Mouse (Mus musculus) adrenal gland, postnatal 10 days (tissue): Measurements from ENCODE around the gene Gm49366. TPM values are rescaled to one million over a fixed set of nuclear protein-coding genes. Genes with fewer than 3 reads are reported as not detected.
"Not testable (repeated sequence)": the region's sequence is repeated elsewhere in the genome, so short reads cannot be mapped to it uniquely, and the experiment has no call there.

ENCODE experiments used
- DNase-seq: peaks from one replicate; pipeline ENCODE4 v3.0.0; 2021; ENCODE audit warnings: mixed read lengths
- long read RNA-seq, 2 experiments: library from polyadenylated mRNA; stranded (forward); transcript quantifications; one replicate each; pipeline ENCODE4 v2.0.0; 2021
- total RNA-seq, 2 experiments: library from RNA; stranded (reverse); gene quantifications; 2 replicates each; pipeline ENCODE4 v1.2.3; 2021

Gene Gm49366
- total RNA-seq, result not detected
- long read RNA-seq, experiment 1, partial matches to known transcripts, result 0 of 1 reads
- long read RNA-seq, experiment 1, other reads (novel, unspliced or antisense), result 1 of 1 reads
- long read RNA-seq, experiment 2, result 0 reads

GRCm38 (mm10) chr12:84038691-84039111 is at the start of gene Gm49366:
TSS of gene Gm49366 (plus strand) at chr12:84038935.
- DNase-seq, result peak; percentile 53

GRCm38 (mm10) chr12:83989378-83989777 is 49.4 kb upstream of the Gm49366 start:
- no peak for DNase-seq

DNA sequence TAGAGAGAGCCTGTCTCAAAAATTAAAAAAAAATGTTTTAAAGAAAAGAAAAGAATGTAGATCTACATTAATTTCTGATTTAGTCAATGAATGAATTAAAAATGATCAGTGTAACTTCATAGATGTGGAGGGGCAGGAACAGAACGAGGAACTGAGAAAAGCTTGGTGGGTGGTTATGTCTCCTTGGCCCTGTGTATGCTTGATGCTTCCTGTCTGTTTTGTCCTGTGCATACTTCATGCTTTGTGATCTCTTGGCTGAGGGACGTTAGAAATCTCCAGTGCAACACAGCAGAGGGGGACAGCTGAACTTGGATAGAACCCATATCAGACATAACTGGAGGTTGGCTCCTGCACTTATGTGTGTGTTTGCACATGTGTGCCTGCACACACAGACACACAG is 41.5 kb upstream of the Gm49366 start:
- no peak for DNase-seq

DNA sequence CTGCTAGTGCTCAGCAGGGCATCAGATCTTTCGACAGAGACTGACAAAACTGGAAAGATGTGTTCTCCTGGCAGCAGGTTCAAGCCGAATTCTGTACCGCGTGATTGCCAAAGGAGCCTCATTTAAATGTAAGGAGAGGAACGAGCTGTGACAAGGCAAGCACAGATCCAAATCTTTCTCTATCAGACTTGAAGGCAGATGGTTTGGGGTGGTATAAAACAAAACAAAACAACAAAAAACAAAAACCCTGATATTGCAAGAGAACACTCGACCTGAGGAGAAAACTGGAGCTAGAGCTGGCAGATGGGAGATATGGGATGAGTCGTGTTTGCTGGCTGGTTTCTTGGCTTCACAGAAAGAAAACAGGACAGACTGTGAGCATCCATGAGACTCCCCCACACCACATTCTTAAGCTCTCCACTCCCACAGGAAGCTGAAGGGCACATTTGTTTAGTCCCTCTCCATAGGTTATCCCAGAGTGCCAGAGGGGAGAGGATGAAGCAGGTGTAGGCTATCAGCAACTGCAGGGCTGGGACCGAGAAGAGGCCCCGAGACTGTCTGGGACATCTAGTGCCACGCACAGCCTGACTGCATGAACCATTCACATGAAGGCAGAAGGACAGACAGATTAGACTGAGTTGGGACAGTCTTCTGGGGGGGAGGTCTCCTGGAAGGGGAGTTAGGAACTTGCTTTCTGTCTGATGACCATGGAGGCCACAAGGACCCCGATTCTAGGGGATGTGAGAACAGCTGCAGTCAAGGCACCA is 40.2 kb upstream of the Gm49366 start:
- no peak for DNase-seq

- DNase-seq, result peak; percentile 82
Measured at GRCm38 (mm10) chr12:83999237-83999636, 39.5 kb upstream of the Gm49366 start.

DNA sequence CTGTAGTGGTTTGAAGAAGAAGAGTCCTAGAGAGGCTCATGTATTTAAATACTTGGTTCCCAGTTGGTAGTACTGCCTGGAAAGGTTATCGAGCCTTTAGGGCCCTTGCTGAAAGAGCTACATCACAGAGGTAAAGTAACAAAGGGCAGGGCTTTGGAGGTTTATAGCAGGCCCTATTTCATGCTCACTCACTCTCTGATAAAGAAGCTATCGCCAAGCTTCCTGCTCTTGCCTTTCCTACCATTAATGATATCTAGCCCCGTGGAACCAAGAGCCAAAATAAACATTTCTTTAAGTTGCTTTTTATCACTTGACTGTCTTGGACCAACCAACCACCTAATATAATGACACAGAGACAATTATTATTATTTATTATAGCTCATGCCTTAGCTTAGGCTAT is 38.3 kb upstream of the Gm49366 start:
- no peak for DNase-seq

GRCm38 (mm10) chr12:84003866-84004265 is 34.9 kb upstream of the Gm49366 start:
- DNase-seq, result no peak

DNA sequence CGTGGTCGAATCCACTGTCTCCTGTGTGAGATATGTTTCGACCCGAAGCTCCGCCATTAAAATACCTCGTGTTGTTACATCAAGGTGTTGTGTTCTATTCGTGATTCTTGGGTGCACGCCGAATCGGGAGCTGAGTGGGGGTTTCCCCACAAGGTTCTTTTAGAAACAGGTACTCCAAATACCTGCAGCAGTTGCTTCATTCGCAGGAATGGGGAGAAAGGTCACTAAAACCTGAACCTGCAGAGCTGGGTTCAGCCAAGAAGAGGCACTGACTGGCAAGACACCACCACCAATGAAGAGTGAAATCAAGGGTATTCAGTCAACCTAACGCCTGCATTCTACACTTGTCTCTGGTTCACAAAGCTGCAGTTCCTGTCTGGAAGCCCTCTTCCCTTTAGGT is 30.5 kb upstream of the Gm49366 start:
- no peak for DNase-seq

- no peak for DNase-seq
Measured at GRCm38 (mm10) chr12:84008729-84009128, 30.0 kb upstream of the Gm49366 start.

- peak; percentile 75 for DNase-seq
Measured at GRCm38 (mm10) chr12:84009171-84009965, 29.4 kb upstream of the Gm49366 start, which contains the start of gene Acot1. TSS of gene Acot1 (plus strand) at chr12:84009490.

- DNase-seq, result no peak
Measured at GRCm38 (mm10) chr12:84010201-84010600, 28.5 kb upstream of the Gm49366 start.

- DNase-seq, result peak; percentile 88
Measured at GRCm38 (mm10) chr12:84011251-84012040, 27.3 kb upstream of the Gm49366 start.

- no peak for DNase-seq
Measured at GRCm38 (mm10) chr12:84013130-84013529, 25.6 kb upstream of the Gm49366 start.

- DNase-seq, result no peak
Measured at GRCm38 (mm10) chr12:84013701-84014100, 25.0 kb upstream of the Gm49366 start.

- DNase-seq, result peak; percentile 81
Measured at GRCm38 (mm10) chr12:84020528-84020927, 18.2 kb upstream of the Gm49366 start.

DNA sequence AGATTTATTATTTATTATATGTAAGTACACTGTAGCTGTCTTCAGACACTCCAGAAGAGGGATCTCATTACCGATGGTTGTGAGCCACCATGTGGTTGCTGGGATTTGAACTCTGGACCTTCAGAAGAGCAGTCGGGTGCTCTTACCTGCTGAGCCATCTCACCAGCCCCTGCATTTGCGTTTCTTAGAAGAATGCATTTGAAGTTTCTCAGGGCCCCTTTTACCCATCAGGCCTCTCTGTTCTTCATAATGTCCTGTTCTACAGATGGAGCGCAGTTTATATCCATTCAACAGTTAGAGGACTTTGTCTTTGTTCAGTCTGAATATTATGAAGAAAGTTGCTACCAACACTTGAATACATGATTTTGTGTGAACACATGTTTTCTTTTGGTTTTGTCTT is 16.5 kb upstream of the Gm49366 start:
- DNase-seq, result not testable (repeated sequence)

DNA sequence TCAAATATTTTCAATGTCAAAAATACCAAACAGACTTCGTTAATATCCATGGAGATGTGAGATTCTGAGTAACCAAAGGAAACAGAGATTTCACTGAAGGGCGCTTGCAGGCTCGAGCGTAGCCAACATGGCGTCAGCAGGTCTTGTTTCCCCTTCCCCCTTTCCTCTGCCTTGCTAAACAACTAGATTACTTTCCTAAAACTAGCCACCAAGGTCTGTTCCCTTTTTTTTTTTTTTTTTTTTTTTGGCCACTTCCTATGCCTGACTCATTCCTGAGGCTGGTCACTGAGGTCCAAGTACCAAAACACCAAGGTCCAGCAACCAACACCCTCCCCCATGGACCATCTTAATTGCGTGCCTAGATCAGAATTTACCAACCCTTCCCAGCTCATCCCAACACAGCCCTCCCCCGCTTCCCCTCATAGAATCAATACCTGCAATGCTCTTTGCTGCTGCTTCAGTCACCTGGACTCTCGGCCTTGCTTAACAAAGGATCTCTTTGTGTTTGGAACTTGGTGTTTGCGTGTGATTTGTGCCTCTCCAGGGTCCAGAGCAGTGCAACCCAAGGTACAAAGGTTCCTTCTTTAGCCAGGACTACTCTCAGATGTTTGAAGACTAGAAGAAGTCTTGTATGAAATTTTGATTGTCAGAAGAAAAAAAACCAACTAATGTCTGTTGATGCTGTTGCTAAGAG is 15.5 kb upstream of the Gm49366 start:
- DNase-seq, result no peak

DNA sequence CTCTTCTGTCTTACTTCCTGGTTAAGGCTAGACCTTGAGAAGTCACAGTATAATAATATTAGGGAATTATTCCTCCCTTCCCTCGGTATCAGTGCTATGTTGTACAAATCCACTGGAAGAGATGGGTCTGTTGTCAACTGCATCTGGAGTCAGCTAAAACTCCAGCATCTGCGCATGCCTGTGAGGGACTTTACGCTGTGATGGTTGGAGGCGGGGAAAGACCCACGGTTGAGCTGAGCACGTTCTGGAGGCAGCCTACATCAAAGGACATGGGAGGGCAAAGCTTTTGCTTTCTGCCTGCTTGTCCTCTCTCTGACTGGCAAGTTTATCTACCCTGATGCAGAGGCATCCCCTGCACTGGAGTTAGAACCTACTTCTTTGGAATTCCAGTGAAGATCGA is 12.8 kb upstream of the Gm49366 start:
- no peak for DNase-seq

GRCm38 (mm10) chr12:84028328-84028727 is 10.4 kb upstream of the Gm49366 start:
- not testable (repeated sequence) for DNase-seq

- not testable (repeated sequence) for DNase-seq
Measured at GRCm38 (mm10) chr12:84029043-84029442, 9.7 kb upstream of the Gm49366 start.

DNA sequence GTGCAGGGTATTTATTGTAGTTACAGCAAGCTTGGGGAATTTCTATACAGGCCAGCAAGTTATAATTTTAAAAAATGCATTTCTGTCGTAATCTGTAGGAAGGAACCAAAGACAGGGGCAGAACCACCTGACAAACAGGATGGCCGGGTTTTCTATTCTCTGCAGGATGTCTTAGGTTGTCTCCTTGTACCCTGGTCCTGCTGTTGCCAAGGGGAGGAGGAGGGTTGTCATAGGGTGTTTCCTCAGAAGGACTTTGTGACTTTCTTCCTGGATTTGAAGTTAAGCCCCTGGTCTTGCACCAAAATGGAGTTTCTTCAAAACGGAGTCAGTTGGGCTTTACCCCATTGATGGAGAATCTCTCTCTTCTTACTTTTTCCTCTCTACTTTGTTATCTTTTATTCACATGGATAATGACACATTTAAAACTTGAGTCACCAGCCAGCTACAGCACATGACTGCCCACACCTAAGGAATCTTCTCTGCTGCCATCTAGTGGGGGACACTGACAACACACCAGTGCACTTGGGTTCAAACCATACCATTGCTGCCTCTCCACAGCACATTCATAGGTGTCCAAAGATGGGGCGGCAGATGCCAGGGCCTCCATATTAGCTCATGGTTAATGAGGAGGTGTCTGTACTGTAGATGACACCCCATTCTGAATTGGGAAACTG is 7.9 kb upstream of the Gm49366 start:
- peak; percentile 85 for DNase-seq
